Mouse (Mus musculus) liver, postnatal 0 days (tissue): ENCODE data around the gene Cand1.

ENCODE experiments used
- CTCF ChIP-seq: sonication (generic); IDR thresholded peaks from 2 replicates; pipeline ENCODE4 v1.5.1; 2016; ENCODE audit warnings: antibody characterized with exemption, low read depth
- EP300 ChIP-seq: IDR thresholded peaks from 2 replicates; pipeline ENCODE4 v1.6.1; 2016; ENCODE audit warnings: antibody characterized with exemption, low read depth, mild to moderate bottlenecking

- no peak for TF ChIP-seq CTCF
- TF ChIP-seq EP300 = no peak
Observed at GRCm38 (mm10) chr10:119272005-119272404, 32.1 kb upstream of the Cand1 start.
